Mouse (Mus musculus): ENCODE results near the gene Hist1h3i. TPM values are rescaled to one million over a fixed set of nuclear protein-coding genes. Genes with fewer than 3 reads are reported as not detected.

The Hist1h3i gene
- total RNA-seq, 2 experiments from 2014 or later: 145 to 150 TPM

GRCm38 (mm10) chr13:21734906-21735767 is 48.0 kb downstream of the Hist1h3i start, which contains the start of gene Hist1h4j:
Hist1h4j (plus strand) TSS chr13:21735064.
- DNase-seq: peak; percentile 90
- intact Hi-C loops (cut with DNase I): loop anchor here (10.0 kb wide), 1 partner anchor 300 kb away; the partner anchor contains the start of genes Hist1h2ah and Hist1h2bk

GRCm38 (mm10) chr13:21734010-21734905 is 48.9 kb downstream of the Hist1h3i start:
- DNase-seq: peak; percentile 79
- intact Hi-C loops (cut with DNase I): loop anchor here (10.0 kb wide), 1 partner anchor 301 kb away; the partner anchor contains the start of genes Hist1h2ah and Hist1h2bk

DNA sequence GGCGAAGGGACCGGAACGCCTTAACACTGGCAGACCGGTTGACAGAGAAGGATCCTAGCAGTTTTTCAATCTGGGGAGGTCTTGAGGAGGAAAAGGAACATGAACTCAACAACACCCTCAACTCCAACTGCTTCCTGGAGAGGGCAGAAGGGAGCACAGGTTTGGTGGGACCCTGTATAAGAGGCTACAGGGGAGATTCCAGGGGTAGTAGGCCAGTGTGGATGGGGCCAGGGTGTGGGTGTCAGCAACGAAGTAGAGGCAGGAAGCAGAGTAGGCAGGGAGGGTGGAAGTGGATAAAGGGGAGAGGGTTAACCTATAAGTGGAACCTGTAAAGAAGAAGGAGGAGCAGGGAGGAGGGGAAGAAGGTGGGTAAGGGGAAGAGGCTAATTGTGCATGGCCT is 49.7 kb downstream of the Hist1h3i start:
- intact Hi-C loops (cut with DNase I): loop anchor here (10.0 kb wide), 1 partner anchor 301 kb away; the partner anchor contains the start of genes Hist1h2ah and Hist1h2bk
- no peak for DNase-seq

Small RNAs within 50 kb of the gene (microRNA-seq; reads per million reads assigned to microRNA genes)
- not detected for gene Gm19658
- gene Gm44346: not detected
- gene Gm44454: not detected
- not detected for gene Gm44466

Other genes starting within 250 kb of the Hist1h3i start
- not detected for gene Olfr1366, start 240.6 kb downstream of the Hist1h3i start, total RNA-seq (2021)
- not detected for gene Olfr1535, start 223.5 kb downstream of the Hist1h3i start, total RNA-seq (2021)
- not detected for gene Olfr1364, start 201.6 kb downstream of the Hist1h3i start, total RNA-seq (2021)
- gene Olfr1362, start 169.3 kb downstream of the Hist1h3i start, total RNA-seq (2021): not detected
- not detected for gene Olfr11, start 140.9 kb downstream of the Hist1h3i start, total RNA-seq (2021)
- gene Olfr1361, start 120.0 kb downstream of the Hist1h3i start, total RNA-seq (2021): not detected
- gene Olfr1360, start 106.0 kb downstream of the Hist1h3i start, total RNA-seq (2021): not detected
- not detected for gene Olfr1359, start 85.3 kb downstream of the Hist1h3i start, total RNA-seq (2021)
- 100 to 1,000 TPM; 112 to 115 TPM for gene Hist1h2bl, start 67.2 kb downstream of the Hist1h3i start, total RNA-seq (2021)
- gene Hist1h2ai, start 66.9 kb downstream of the Hist1h3i start, total RNA-seq (2021): 100 to 1,000 TPM; 129 to 178 TPM
- gene Hist1h3h, start 65.7 kb downstream of the Hist1h3i start, total RNA-seq (2021): 100 to 1,000 TPM; 159 to 180 TPM
- gene Hist1h2bm, start 61.3 kb downstream of the Hist1h3i start, total RNA-seq (2021): 10 to 100 TPM; 34.8 to 37.4 TPM
- gene Hist1h4j, start 48.3 kb downstream of the Hist1h3i start, total RNA-seq (2021): 10 to 100 TPM; 35.9 to 46.7 TPM
- 100 to 1,000 TPM; 525 to 563 TPM for gene Hist1h4k, start 32.9 kb downstream of the Hist1h3i start, total RNA-seq (2021)
- 10 to 100 TPM; 59.3 to 67.5 TPM for gene Hist1h2ak, start 29.5 kb downstream of the Hist1h3i start, total RNA-seq (2021)
- 10 to 100 TPM; 57.6 to 68.8 TPM for gene Hist1h2bn, start 29.2 kb downstream of the Hist1h3i start, total RNA-seq (2021)
- gene Hist1h1b, start 2.7 kb downstream of the Hist1h3i start, total RNA-seq (2021): 10 to 100 TPM; 55.3 to 56.6 TPM
- 10 to 100 TPM; 13.0 to 15.8 TPM for gene Hist1h2an, start 3.8 kb upstream of the Hist1h3i start, total RNA-seq (2021)
- 10 to 100 TPM; 41.6 to 49.7 TPM for gene Hist1h2bp, start 4.1 kb upstream of the Hist1h3i start, total RNA-seq (2021)
- 100 to 1,000 TPM; 108 to 110 TPM for gene Hist1h2bq, start 26.8 kb upstream of the Hist1h3i start, total RNA-seq (2021)
- not detected for gene Hist1h2ao, start 27.1 kb upstream of the Hist1h3i start, total RNA-seq (2021)
- gene Hist1h4m, start 28.4 kb upstream of the Hist1h3i start, total RNA-seq (2021): 100 to 1,000 TPM; 320 to 409 TPM
- gene Hist1h4n, start 48.8 kb upstream of the Hist1h3i start, total RNA-seq (2021): 10 to 100 TPM; 34.5 to 43.1 TPM
- gene Hist1h2ap, start 50.1 kb upstream of the Hist1h3i start, total RNA-seq (2021): 100 to 1,000 TPM; 184 to 208 TPM
- gene Hist1h2br, start 50.4 kb upstream of the Hist1h3i start, total RNA-seq (2021): 100 to 1,000 TPM; 106 to 108 TPM
- gene Zfp184, start 161.7 kb upstream of the Hist1h3i start, total RNA-seq (2021): 10 to 100 TPM; 12.1 to 14.0 TPM
- gene Pom121l2, start 197.8 kb upstream of the Hist1h3i start, total RNA-seq (2021): under 1 TPM in 1 of 2 experiments, not detected in 1; 0.12 TPM
- not detected for gene Prss16, start 226.4 kb upstream of the Hist1h3i start, total RNA-seq (2021)

All from left cerebral cortex, postnatal 4 days (tissue).